Mouse (Mus musculus) heart, embryonic 14.5 days (tissue): ENCODE results near the gene Cdh1. TPM values are rescaled to one million over a fixed set of nuclear protein-coding genes. Genes with fewer than 3 reads are reported as not detected.

Source experiments
- ATAC-seq: fragments of 200-750 bp; cut with Nextera tagmentation; 2 replicates; pipeline ENCODE4 v1.8.0; 2017; ENCODE audit warnings: low read depth, moderate TSS enrichment; ENCODE audit not compliant: insufficient number of reproducible peaks, insufficient read depth, low FRiP score
- H3K27ac ChIP-seq, 2 experiments: fragments of 200-500 bp in 1 of 2; fragments of 300-500 bp in 1 of 2; sonication (generic) in 1 of 2; replicated peaks in 1 of 2; 2 replicates each; pipeline ENCODE4 v1.5.1; 2012 to 2014; ENCODE audit warnings: low read depth in 2 of 2, low read length in 2 of 2, control low read depth in 1 of 2, mild to moderate bottlenecking in 1 of 2, mixed read lengths in 1 of 2; ENCODE audit not compliant: control insufficient read depth in 1 of 2, insufficient read depth in 1 of 2
- H3K27me3 ChIP-seq: fragments of 300-500 bp; sonication (generic); 2 replicates; pipeline ENCODE4 v1.6.1; 2014; ENCODE audit warnings: mild to moderate bottlenecking, low read length, control low read depth; ENCODE audit not compliant: control insufficient read depth, insufficient read depth
- H3K36me3 ChIP-seq: fragments of 300-500 bp; sonication (generic); 2 replicates; pipeline ENCODE4 v1.6.1; 2014; ENCODE audit warnings: mild to moderate bottlenecking, control low read depth, low read length, mixed read lengths; ENCODE audit not compliant: control insufficient read depth, insufficient read depth
- H3K4me1 ChIP-seq, 2 experiments: fragments of 200-500 bp in 1 of 2; fragments of 300-500 bp in 1 of 2; sonication (generic) in 1 of 2; 2 replicates each; pipeline ENCODE4 v1.6.1; 2012 to 2014; ENCODE audit warnings: low read length in 2 of 2, control low read depth in 1 of 2, mixed read lengths in 1 of 2; ENCODE audit not compliant: control insufficient read depth in 2 of 2, insufficient read depth in 2 of 2
- H3K4me2 ChIP-seq: fragments of 300-500 bp; sonication (generic); 2 replicates; pipeline ENCODE4 v1.6.1; 2014; ENCODE audit warnings: mild to moderate bottlenecking, low read length
- H3K4me3 ChIP-seq, 2 experiments: fragments of 200-500 bp in 1 of 2; fragments of 300-500 bp in 1 of 2; sonication (generic) in 1 of 2; 2 replicates each; pipeline ENCODE4 v1.5.1; 2012 to 2014; ENCODE audit warnings: low read length in 2 of 2, mild to moderate bottlenecking in 2 of 2, control low read depth in 1 of 2, low read depth in 1 of 2, moderate library complexity in 1 of 2; ENCODE audit not compliant: control insufficient read depth in 1 of 2, insufficient read depth in 1 of 2
- H3K9ac ChIP-seq: fragments of 300-500 bp; sonication (generic); 2 replicates; pipeline ENCODE4 v1.6.1; 2014; ENCODE audit warnings: mild to moderate bottlenecking, low read length
- H3K9me3 ChIP-seq: fragments of 300-500 bp; sonication (generic); 2 replicates; pipeline ENCODE4 v1.6.1; 2016; ENCODE audit warnings: low read length, control low read depth; ENCODE audit not compliant: control insufficient read depth
- WGBS: fragments of 180-500 bp; shearing (Covaris S2); extraction: QIAGEN DNeasy Blood & Tissue Kit; methylation state at CpG from one replicate; pipeline ENCODE4 v1.1.7; 2014; 5-methylcytosine and 5-hydroxymethylcytosine counted together
- polyA plus RNA-seq: library from polyadenylated mRNA; unstranded; fragments of >200 nt; fragmentation: Nextera tagmentation; extraction: Ambion mirVana; gene quantifications from 2 replicates; pipeline ENCODE4 v1.2.1, GENCODE M21; 2014

The Cdh1 gene
- polyA plus RNA-seq, 1 experiment from 2014 or later, result 0.82 TPM

- H3K4me1 ChIP-seq, result no peaks in the 10 kb centered on the region; a peak in 1 of 4 replicates
- H3K27me3 ChIP-seq, result 0 out of 2 replicates have a peak, but pooled peaks cover 9% of the 10 kb centered on the region
- H3K9me3 ChIP-seq, result no peaks in the 10 kb centered on the region
- no peak overlapping the region for H3K9ac ChIP-seq
- no peak for ATAC-seq
- H3K36me3 ChIP-seq, result no peaks in the 10 kb centered on the region
- H3K27ac ChIP-seq, result no peak overlapping the region
- H3K4me3 ChIP-seq, result no peak overlapping the region
- H3K4me2 ChIP-seq, result no peak overlapping the region
- 68% methylated on average over 17 of the region's 17 CpGs for WGBS
Measured at GRCm38 (mm10) chr8:106633361-106634158, 30.4 kb downstream of the Cdh1 start.

- Histone ChIP-seq H3K27me3 (0 out of 2 replicates have a peak, but pooled peaks cover 9% of the 10 kb centered on the region), H3K4me1 (no peaks in the 10 kb centered on the region; a peak in 1 of 4 replicates), H3K4me3 (no peak overlapping the region), H3K4me2 (no peak overlapping the region), H3K27ac (no peak overlapping the region), H3K9ac (no peak overlapping the region), H3K36me3 (no peaks in the 10 kb centered on the region), H3K9me3 (no peaks in the 10 kb centered on the region)
- no peak for ATAC-seq
- WGBS, result 16% methylated on average over 5 of the region's 5 CpGs
Measured at GRCm38 (mm10) chr8:106635284-106635683, 32.1 kb downstream of the Cdh1 start.

- Histone ChIP-seq H3K4me3 (no peak overlapping the region), H3K9me3 (no peaks in the 10 kb centered on the region), H3K27ac (no peak overlapping the region), H3K4me2 (no peak overlapping the region), H3K4me1 (no peaks in the 10 kb centered on the region), H3K36me3 (no peaks in the 10 kb centered on the region), H3K27me3 (0 out of 2 replicates have a peak, but pooled peaks cover 8% of the 10 kb centered on the region), H3K9ac (no peak overlapping the region)
- ATAC-seq, result no peak
- 90% methylated on average over 4 of the region's 4 CpGs for WGBS
Measured at GRCm38 (mm10) chr8:106637446-106637845, 34.3 kb downstream of the Cdh1 start.

- Histone ChIP-seq H3K9ac (no peak overlapping the region), H3K36me3 (no peaks in the 10 kb centered on the region), H3K4me1 (no peaks in the 10 kb centered on the region), H3K9me3 (no peaks in the 10 kb centered on the region), H3K4me3 (no peak overlapping the region), H3K27ac (no peak overlapping the region), H3K27me3 (no peaks in the 10 kb centered on the region), H3K4me2 (no peak overlapping the region)
- ATAC-seq, result no peak
- 88% methylated on average over 7 of the region's 7 CpGs for WGBS
Measured at GRCm38 (mm10) chr8:106638768-106639295, 35.7 kb downstream of the Cdh1 start.

- WGBS, result 67% methylated on average over 7 of the region's 7 CpGs
Measured at GRCm38 (mm10) chr8:106640212-106640611, 37.1 kb downstream of the Cdh1 start.

GRCm38 (mm10) chr8:106640921-106641320, 37.8 kb downstream of the Cdh1 start:
- H3K9me3 ChIP-seq, result no peaks in the 10 kb centered on the region
- H3K4me1 ChIP-seq, result no peaks in the 10 kb centered on the region
- H3K4me2 ChIP-seq, result no peak overlapping the region
- no peak for ATAC-seq
- no peak overlapping the region for H3K27ac ChIP-seq
- H3K4me3 ChIP-seq, result no peak overlapping the region
- H3K9ac ChIP-seq, result no peak overlapping the region
- H3K36me3 ChIP-seq, result no peaks in the 10 kb centered on the region
- H3K27me3 ChIP-seq, result no peaks in the 10 kb centered on the region
- 74% methylated on average over 5 of the region's 5 CpGs for WGBS

More at GRCm38 (mm10) chr8:106640212-106640611, 37.1 kb downstream of the Cdh1 start:
- H3K4me1 ChIP-seq, result no peaks in the 10 kb centered on the region
- no peaks in the 10 kb centered on the region for H3K27me3 ChIP-seq
- no peak overlapping the region for H3K4me3 ChIP-seq
- no peaks in the 10 kb centered on the region for H3K36me3 ChIP-seq
- no peak for ATAC-seq
- no peak overlapping the region for H3K4me2 ChIP-seq
- no peak overlapping the region for H3K27ac ChIP-seq
- no peak overlapping the region for H3K9ac ChIP-seq
- no peaks in the 10 kb centered on the region for H3K9me3 ChIP-seq

- Histone ChIP-seq H3K4me3 (no peak overlapping the region), H3K4me2 (no peak overlapping the region), H3K36me3 (no peaks in the 10 kb centered on the region), H3K27ac (no peak overlapping the region), H3K9me3 (no peaks in the 10 kb centered on the region), H3K27me3 (no peaks in the 10 kb centered on the region), H3K4me1 (no peaks in the 10 kb centered on the region), H3K9ac (no peak overlapping the region)
- no peak for ATAC-seq
- 84% methylated on average over 2 of the region's 2 CpGs for WGBS
Measured at GRCm38 (mm10) chr8:106642172-106642571, 39.0 kb downstream of the Cdh1 start.
